Mouse (Mus musculus): ENCODE results near the gene Nfib.

DNA sequence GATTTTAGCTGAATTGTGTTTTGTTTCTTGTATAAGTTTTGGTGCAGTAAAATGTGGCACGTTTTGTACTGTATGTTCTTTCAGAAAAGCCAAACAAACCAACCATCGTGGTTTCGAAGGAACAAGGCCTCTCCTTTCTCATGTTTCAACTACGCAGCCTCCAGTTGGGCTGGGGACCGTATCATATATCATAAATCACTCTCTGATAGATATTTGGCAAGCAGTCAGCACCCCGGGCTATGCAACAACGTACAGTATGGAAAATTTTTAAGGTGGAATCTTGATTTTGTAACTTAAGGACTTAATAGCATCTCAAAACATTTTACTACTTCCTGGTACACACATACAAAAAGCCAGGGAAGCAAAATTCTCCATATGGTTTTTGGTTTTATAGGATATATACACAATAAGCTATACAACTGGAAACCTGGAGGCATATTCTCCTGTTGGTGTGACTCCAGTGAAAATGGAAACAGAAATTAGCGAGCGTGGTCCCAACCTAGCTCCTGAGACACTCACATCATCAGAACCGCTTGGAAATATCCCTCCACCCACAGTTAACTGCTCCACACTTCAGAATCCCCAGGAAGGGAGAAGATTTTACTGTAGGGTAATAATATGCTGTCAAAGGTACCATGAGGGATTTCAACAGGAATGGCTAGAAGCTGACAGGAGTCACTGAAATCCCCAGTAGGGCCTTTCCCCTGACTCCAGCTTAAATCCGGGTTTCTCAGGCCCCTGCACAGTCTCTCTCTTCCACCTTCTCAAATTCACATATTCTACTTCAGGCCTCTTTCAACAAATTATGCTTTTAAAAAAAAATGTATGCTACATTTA, 455.8 kb downstream of the Nfib start:
- no peak for TF ChIP-seq EP300 (IDR thresholded peaks at IDR 0.05; ENCODE audit: insufficient read depth, low read depth, low read length)
- no peak for TF ChIP-seq CTCF (IDR thresholded peaks at IDR 0.05)

Measured in heart, adult 2 months (tissue).